ENCODE assay signal across 8 mouse cellular contexts in the genomic region with DNA sequence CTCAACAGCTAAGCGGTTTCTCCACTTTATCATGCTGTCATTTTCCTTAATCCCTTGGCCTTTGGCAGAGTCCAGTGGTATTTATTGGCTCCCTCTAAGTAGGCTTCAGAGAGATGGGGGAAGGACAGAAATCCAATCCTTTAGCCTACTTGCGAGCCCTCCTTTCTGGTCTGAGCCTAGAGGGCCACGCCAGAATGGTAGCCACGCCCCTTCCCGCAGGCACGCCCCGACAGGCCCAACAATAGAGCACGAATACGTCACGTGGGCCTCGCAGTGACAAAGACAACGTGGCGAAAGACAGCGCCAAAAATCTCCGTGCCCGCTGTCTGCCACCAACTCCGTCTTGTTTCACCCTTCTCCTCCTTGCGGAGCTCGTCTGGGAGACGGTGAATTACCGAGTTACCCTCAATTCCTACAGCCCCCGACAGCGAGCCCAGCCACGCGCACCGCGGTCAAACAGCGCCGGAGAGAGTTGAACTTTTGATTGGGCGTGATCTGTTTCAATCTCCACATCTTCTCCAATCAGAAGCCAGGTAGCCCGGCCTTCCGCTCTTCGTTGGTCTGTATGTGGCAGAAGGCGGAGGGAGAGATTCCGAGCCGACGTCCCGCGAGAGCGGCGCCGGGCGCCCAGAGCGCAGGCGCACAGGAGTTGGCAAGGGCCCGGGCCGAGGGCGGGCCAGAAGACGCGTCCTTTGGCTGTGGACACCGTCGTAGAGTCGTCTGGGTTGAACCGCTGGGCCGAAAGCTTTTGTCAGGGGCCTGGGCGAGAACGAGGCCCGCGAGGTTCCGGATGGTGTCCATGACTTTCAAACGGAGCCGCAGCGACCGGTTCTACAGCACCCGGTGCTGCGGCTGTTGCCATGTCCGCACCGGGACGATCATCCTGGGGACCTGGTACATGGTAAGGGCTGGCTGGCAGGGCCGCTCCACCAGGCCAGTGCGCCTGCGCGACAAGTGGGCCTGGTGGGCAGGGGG. TPM values are rescaled to one million over a fixed set of nuclear protein-coding genes. Genes with fewer than 3 reads are reported as not detected.
DNase-seq lines count a peak whose midpoint lies in the region; ATAC-seq lines count a peak whose summit lies in the region.

A gene (plus strand): TSS at position 271 of the 975 bp plus-strand sequence.

- no peaks in the 10 kb centered on the region for H3K27me3 ChIP-seq in hindbrain, embryonic 11.5 days (ENCODE audit: control insufficient read depth, insufficient read depth, low read length)

- H3K36me3 ChIP-seq in hindbrain, embryonic 11.5 days (ENCODE audit: control insufficient read depth, insufficient read depth, low read length), result no peaks in the 10 kb centered on the region

- no peaks in the 10 kb centered on the region for H3K4me1 ChIP-seq in hindbrain, embryonic 11.5 days (replicated peaks; ENCODE audit: control insufficient read depth, insufficient read depth, low read length)

- peak; percentile 99 for ATAC-seq in hindbrain, embryonic 11.5 days (ENCODE audit: low FRiP score)

- peak within 1 kb of the TSS; percentile 82 for H3K9ac ChIP-seq in hindbrain, embryonic 11.5 days (ENCODE audit: low read depth, low read length)

- peak; percentile 99 for DNase-seq in Muller cell, postnatal 12 days (ENCODE audit: inconsistent ontology term)
- peak; percentile 99 for DNase-seq in cerebellum, adult 9-11 months
- peak; percentile 97 to 98 for DNase-seq in frontal cortex, adult 2 months (ENCODE audit: extremely low spot score in 1 of 2, low spot score in 1 of 2)
- DNase-seq in hindbrain, embryonic 11.5 days (ENCODE audit: low spot score), result peak; percentile 98
- peak; percentile 95 to 98 for DNase-seq in layer of hippocampus, postnatal 10 days (ENCODE audit: low spot score in 2 of 2)
- DNase-seq in lung, postnatal 10 days, result peak; percentile 98
- peak; percentile 98 for DNase-seq in ovary, postnatal 36 days (ENCODE audit: low spot score)
- DNase-seq in thymus, postnatal 25 days, result peak; percentile 95

- no peaks in the 10 kb centered on the region for H3K9me3 ChIP-seq in hindbrain, embryonic 11.5 days (ENCODE audit: control insufficient read depth, low read length)

- WGBS in hindbrain, embryonic 11.5 days, result under 1% methylated on average over 73 of the region's 73 CpGs

- peak within 1 kb of the TSS; percentile 57 for H3K4me2 ChIP-seq in hindbrain, embryonic 11.5 days (replicated peaks; ENCODE audit: low read depth, low read length)

- peak within 1 kb of the TSS; percentile 79 for H3K4me3 ChIP-seq in hindbrain, embryonic 11.5 days (ENCODE audit: low read depth, low read length)

- peak within 1 kb of the TSS; percentile 93 for H3K27ac ChIP-seq in hindbrain, embryonic 11.5 days (ENCODE audit: low read depth, low read length)

RNA-seq across cellular contexts. Expression of the gene that starts here (rescaled TPM):
- polyA plus RNA-seq in frontal cortex, adult 2 months (2012; rRNA removed), result 229 and 243 TPM in 2 replicates
- 104 and 164 TPM in 2 replicates for polyA plus RNA-seq in hindbrain, embryonic 11.5 days (2014; fragmentation: Nextera tagmentation; extraction: Ambion mirVana)
- 100 to 1,000 TPM; 205 to 226 TPM for total RNA-seq in layer of hippocampus, postnatal 10 days (2021)

Comparison
In these comparisons a context has a peak if more than half of its experiments do, and no peak if none do; other contexts are left out.
1. Peak in every context shown above with its lines: DNase-seq, ATAC-seq, H3K4me3 ChIP-seq and H3K27ac ChIP-seq.